Mouse (Mus musculus): Measurements from ENCODE around the gene Gapdh. TPM values are rescaled to one million over a fixed set of nuclear protein-coding genes. Genes with fewer than 3 reads are reported as not detected.

Gapdh gene
- polyA plus RNA-seq, 1 experiment from 2014 or later = 1,787 TPM

DNA sequence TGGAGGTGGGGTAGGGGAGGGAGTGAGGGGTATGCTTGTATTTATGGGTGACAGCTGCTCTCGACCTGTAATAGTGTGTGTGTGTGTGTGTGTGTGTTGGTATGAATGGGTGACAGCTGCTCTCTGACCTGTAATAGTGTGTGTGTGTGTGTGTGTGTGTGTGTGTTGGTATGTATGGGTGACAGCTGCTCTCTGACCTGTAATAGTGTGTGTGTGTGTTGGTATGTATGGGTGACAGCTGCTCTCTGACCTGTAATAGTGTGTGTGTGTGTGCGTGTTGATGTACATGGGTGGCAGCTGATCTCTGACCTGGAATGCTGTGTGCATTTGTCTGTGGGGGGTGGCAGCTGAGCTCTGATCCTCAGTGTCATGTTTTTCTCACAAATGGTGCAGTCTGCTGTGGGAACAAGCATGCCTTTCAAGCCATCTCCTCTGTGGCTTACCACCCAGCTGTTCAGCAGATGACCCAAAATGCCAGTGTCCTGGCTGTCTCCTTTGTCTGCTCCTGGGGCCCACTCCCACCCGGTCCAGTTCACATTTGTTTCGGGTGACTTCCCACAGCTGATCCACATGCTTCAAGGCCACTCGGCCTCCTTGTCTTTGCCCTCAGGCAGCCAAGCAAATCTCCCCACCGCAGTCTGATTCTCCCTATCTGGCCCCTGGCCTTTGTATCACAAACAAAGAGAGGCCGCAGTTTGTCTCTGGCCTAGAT is 9.2 kb downstream of the Gapdh start:
- Histone ChIP-seq H3K4me2 (ENCODE audit: low read depth, low read length) (no peak overlapping the region), H3K4me3 (replicated peaks; ENCODE audit: low read length) (no peak overlapping the region), H3K27me3 (ENCODE audit: control insufficient read depth, insufficient read depth, low read length) (no peaks in the 10 kb centered on the region), H3K36me3 (ENCODE audit: control insufficient read depth, insufficient read depth, low read length) (0 out of 2 replicates have a peak, but pooled peaks cover 5% of the 10 kb centered on the region), H3K9me3 (replicated peaks; ENCODE audit: control insufficient read depth, low read length) (no peaks in the 10 kb centered on the region), H3K27ac (ENCODE audit: low read length) (no peak overlapping the region), H3K4me1 (ENCODE audit: control insufficient read depth, insufficient read depth, low read length) (0 out of 2 replicates have a peak, but pooled peaks cover 9% of the 10 kb centered on the region), H3K9ac (ENCODE audit: low read length) (no peak overlapping the region)
- 71% methylated on average over 7 of the region's 7 CpGs for WGBS
- ATAC-seq (ENCODE audit: insufficient read depth, low FRiP score) = no peak

DNA sequence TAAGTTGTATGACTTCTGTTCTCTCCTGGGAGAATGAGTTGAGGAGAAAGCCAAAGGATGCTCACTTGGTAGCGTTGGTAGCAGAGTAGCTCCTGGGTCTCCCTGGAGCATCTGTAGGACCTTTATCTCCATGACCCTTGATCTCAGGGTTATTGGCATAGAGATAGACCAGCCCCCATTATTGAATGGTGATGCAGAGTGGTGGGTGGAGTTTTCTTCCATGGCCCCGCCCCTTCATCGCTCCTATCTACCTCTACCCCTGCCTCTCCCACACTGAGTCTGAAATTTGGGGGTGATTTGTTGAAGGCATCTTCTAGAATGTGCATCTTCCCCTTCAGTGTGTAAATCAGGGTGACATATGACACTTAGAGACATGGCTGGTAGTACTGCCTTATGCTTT is 9.8 kb downstream of the Gapdh start:
- H3K4me3 ChIP-seq (replicated peaks; ENCODE audit: low read length) = no peak overlapping the region
- H3K9ac ChIP-seq (ENCODE audit: low read length) = no peak overlapping the region
- H3K4me1 ChIP-seq (ENCODE audit: control insufficient read depth, insufficient read depth, low read length) = 0 out of 2 replicates have a peak, but pooled peaks cover 6% of the 10 kb centered on the region
- ATAC-seq (ENCODE audit: insufficient read depth, low FRiP score) = no peak
- no peaks in the 10 kb centered on the region for H3K27me3 ChIP-seq (ENCODE audit: control insufficient read depth, insufficient read depth, low read length)
- 87% methylated on average over 3 of the region's 3 CpGs for WGBS
- H3K9me3 ChIP-seq (replicated peaks; ENCODE audit: control insufficient read depth, low read length) = no peaks in the 10 kb centered on the region
- H3K4me2 ChIP-seq (ENCODE audit: low read depth, low read length) = no peak overlapping the region
- no peak overlapping the region for H3K27ac ChIP-seq (ENCODE audit: low read length)
- 0 out of 2 replicates have a peak, but pooled peaks cover 5% of the 10 kb centered on the region for H3K36me3 ChIP-seq (ENCODE audit: control insufficient read depth, insufficient read depth, low read length)

DNA sequence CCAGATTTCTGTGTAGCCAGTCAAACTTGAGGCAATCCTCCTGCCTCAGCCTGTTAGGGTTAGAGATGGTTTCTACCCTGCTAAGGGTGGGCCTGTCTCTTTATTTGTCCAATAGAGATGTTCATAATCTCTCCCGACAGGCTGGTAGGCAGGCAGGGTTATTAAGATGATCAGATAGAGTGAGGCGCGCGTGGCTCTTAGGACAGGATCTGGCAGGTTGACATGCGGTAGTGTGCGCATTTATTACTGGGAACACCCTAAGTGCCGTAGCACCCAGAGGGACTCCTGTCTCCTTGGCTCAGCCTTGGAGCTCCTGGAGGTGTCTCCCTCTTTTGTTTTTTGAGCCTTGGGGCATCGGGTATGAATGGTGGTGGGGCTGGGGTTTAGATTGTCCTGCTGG is 11.0 kb downstream of the Gapdh start:
- ATAC-seq (ENCODE audit: insufficient read depth, low FRiP score) = no peak
- Histone ChIP-seq H3K9ac (ENCODE audit: low read length) (no peak overlapping the region), H3K4me1 (ENCODE audit: control insufficient read depth, insufficient read depth, low read length) (no peaks in the 10 kb centered on the region), H3K27me3 (ENCODE audit: control insufficient read depth, insufficient read depth, low read length) (no peaks in the 10 kb centered on the region), H3K27ac (ENCODE audit: low read length) (no peak overlapping the region), H3K4me2 (ENCODE audit: low read depth, low read length) (no peak overlapping the region), H3K4me3 (replicated peaks; ENCODE audit: low read length) (no peak overlapping the region), H3K36me3 (ENCODE audit: control insufficient read depth, insufficient read depth, low read length) (0 out of 2 replicates have a peak, but pooled peaks cover 8% of the 10 kb centered on the region), H3K9me3 (replicated peaks; ENCODE audit: control insufficient read depth, low read length) (no peaks in the 10 kb centered on the region)
- 79% methylated on average over 8 of the region's 8 CpGs for WGBS

DNA sequence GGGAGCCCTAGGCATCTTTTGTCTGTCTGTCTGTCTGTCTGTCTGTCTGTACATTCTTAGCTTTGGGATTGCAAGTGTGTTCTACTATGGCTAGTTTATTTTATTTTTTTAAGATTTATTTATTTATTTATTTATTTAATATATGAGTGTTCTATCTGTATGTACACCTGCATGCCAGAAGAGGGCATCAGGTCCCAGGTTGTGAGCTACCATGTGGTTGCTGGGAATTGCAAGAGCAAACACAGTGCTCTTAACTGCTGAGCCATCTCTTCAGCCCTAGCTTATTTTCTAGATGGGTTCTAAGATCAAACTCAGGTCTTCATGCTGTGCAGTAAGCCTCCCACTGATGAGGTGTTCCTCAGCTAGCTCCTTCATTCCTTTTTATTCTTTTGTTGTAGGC is 11.7 kb downstream of the Gapdh start:
- H3K9ac ChIP-seq (ENCODE audit: low read length) = no peak overlapping the region
- H3K36me3 ChIP-seq (ENCODE audit: control insufficient read depth, insufficient read depth, low read length) = 0 out of 2 replicates have a peak, but pooled peaks cover 8% of the 10 kb centered on the region
- H3K27me3 ChIP-seq (ENCODE audit: control insufficient read depth, insufficient read depth, low read length) = no peaks in the 10 kb centered on the region
- H3K27ac ChIP-seq (ENCODE audit: low read length) = no peak overlapping the region
- 0 out of 2 replicates have a peak, but pooled peaks cover 2% of the 10 kb centered on the region for H3K4me1 ChIP-seq (ENCODE audit: control insufficient read depth, insufficient read depth, low read length)
- H3K9me3 ChIP-seq (replicated peaks; ENCODE audit: control insufficient read depth, low read length) = no peaks in the 10 kb centered on the region
- H3K4me2 ChIP-seq (ENCODE audit: low read depth, low read length) = no peak overlapping the region
- ATAC-seq (ENCODE audit: insufficient read depth, low FRiP score) = no peak
- H3K4me3 ChIP-seq (replicated peaks; ENCODE audit: low read length) = no peak overlapping the region

DNA sequence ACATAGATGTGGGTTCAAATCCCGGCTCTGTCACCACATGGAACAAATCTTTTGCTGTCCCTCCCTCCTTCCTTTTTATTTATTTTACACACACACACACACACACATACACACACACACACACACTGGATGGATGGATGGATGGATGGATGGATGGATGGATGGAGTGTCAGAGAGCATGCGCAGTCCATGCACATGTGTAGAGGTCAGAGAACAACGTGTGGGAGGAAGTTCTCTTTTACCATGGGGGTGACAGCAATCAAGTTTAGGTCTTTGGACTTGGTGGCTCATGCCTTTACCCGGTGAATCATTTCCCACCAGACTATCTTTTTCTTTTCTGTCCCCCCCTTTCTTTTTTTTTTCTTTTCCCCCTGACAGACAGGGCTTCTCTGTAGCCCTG is 12.6 kb downstream of the Gapdh start:
- ATAC-seq (ENCODE audit: insufficient read depth, low FRiP score) = no peak
- Histone ChIP-seq H3K9me3 (replicated peaks; ENCODE audit: control insufficient read depth, low read length) (no peaks in the 10 kb centered on the region), H3K4me1 (ENCODE audit: control insufficient read depth, insufficient read depth, low read length) (0 out of 2 replicates have a peak, but pooled peaks cover 2% of the 10 kb centered on the region), H3K36me3 (ENCODE audit: control insufficient read depth, insufficient read depth, low read length) (0 out of 2 replicates have a peak, but pooled peaks cover 7% of the 10 kb centered on the region), H3K27ac (ENCODE audit: low read length) (no peak overlapping the region), H3K27me3 (ENCODE audit: control insufficient read depth, insufficient read depth, low read length) (no peaks in the 10 kb centered on the region), H3K4me3 (replicated peaks; ENCODE audit: low read length) (no peak overlapping the region), H3K9ac (ENCODE audit: low read length) (no peak overlapping the region), H3K4me2 (ENCODE audit: low read depth, low read length) (no peak overlapping the region)
- WGBS = 90% methylated on average over 4 of the region's 4 CpGs

DNA sequence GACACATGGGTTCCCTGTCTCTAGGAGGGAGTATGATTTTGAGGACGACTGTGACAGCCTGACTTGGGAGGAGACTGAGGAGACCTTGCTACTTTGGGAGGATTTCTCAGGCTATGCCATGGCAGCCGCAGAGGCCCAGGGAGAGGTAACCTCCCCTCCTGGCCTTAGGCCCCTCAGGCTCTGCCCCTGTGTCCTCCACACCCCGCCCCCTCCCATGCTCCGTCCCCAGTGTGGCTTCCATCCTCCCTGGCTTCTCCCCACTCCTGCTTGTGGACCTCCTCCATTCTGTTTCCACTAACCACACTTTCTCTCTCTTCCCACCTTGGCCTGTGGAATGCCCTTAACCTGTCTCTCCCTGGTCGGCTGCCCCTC is 13.3 kb downstream of the Gapdh start:
- 0 out of 2 replicates have a peak, but pooled peaks cover 2% of the 10 kb centered on the region for H3K4me1 ChIP-seq (ENCODE audit: control insufficient read depth, insufficient read depth, low read length)
- ATAC-seq (ENCODE audit: insufficient read depth, low FRiP score) = no peak
- no peak overlapping the region for H3K4me3 ChIP-seq (replicated peaks; ENCODE audit: low read length)
- H3K9ac ChIP-seq (ENCODE audit: low read length) = no peak overlapping the region
- no peak overlapping the region for H3K27ac ChIP-seq (ENCODE audit: low read length)
- 75% methylated on average over 5 of the region's 5 CpGs for WGBS
- H3K27me3 ChIP-seq (ENCODE audit: control insufficient read depth, insufficient read depth, low read length) = no peaks in the 10 kb centered on the region
- no peak overlapping the region for H3K4me2 ChIP-seq (ENCODE audit: low read depth, low read length)
- H3K9me3 ChIP-seq (replicated peaks; ENCODE audit: control insufficient read depth, low read length) = no peaks in the 10 kb centered on the region
- H3K36me3 ChIP-seq (ENCODE audit: control insufficient read depth, insufficient read depth, low read length) = 0 out of 2 replicates have a peak, but pooled peaks cover 3% of the 10 kb centered on the region

DNA sequence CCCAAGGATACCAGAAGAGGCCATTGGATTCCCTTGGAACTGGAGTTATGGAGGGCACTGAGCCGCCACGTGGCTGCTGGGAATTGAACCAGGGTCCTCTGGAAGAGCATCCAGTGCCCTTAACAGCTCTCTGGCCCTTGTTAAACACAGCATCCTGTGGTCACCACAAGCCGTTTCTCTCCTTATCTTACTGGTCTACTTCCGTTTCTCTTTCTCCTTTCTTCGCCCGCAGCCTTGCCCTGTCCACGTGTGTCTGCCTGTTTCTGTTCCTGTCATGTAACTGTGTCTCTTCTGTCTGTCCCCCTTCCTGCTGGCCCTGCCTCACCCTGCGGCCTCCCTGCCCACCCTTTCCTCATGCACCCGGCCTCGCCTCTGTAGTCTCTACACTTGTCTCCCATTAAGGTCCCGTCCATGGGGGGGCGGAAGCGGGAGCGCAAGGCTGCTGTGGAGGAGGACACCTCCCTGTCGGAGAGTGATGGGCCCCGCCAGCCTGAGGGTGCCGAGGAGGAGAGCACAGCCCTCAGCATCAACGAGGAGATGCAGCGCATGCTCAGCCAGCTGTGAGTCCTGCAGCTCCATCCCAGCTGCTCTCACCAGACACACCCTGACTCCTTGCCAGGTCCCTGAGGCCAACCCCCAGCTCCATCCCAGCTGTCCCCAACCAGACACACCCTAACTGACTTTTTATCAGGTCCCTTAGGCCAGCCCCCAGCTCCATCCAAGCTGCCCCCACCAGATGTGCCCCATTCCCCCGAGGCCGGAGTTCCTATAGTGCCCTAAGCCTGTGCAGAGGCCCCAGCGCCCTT is 13.9 kb downstream of the Gapdh start:
- ATAC-seq (ENCODE audit: insufficient read depth, low FRiP score) = peak; percentile 30; the same call in 1 of the 2 replicates
- 75% methylated on average over 22 of the region's 22 CpGs for WGBS
- H3K4me2 ChIP-seq (ENCODE audit: low read depth, low read length) = no peak overlapping the region
- H3K9ac ChIP-seq (ENCODE audit: low read length) = no peak overlapping the region
- H3K27me3 ChIP-seq (ENCODE audit: control insufficient read depth, insufficient read depth, low read length) = no peaks in the 10 kb centered on the region
- H3K9me3 ChIP-seq (replicated peaks; ENCODE audit: control insufficient read depth, low read length) = no peaks in the 10 kb centered on the region
- H3K36me3 ChIP-seq (ENCODE audit: control insufficient read depth, insufficient read depth, low read length) = 0 out of 2 replicates have a peak, but pooled peaks cover 3% of the 10 kb centered on the region
- peaks cover 4% of the 10 kb centered on the region for H3K4me1 ChIP-seq (ENCODE audit: control insufficient read depth, insufficient read depth, low read length)
- no peak overlapping the region for H3K4me3 ChIP-seq (replicated peaks; ENCODE audit: low read length)
- no peak overlapping the region for H3K27ac ChIP-seq (ENCODE audit: low read length)

DNA sequence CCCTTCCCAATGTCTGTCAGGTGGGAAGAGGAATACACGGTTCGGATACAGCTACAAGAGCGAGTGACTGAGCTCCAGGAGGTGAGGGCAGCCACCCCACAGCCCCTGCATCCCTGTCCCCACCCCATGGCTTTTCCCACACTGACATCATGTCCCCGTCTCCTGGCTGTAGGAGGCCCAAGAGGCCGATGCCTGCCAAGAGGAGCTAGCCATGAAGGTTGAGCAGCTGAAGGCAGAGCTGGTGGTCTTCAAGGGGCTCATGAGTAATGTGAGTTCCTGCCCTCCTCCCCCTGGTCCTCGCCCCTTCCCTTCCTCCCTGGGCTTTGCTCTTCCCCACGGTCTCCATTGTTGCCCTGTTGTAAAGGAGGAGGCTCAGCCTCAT is 16.7 kb downstream of the Gapdh start:
- Histone ChIP-seq H3K4me3 (replicated peaks; ENCODE audit: low read length) (no peak overlapping the region), H3K4me2 (ENCODE audit: low read depth, low read length) (no peak overlapping the region), H3K27ac (ENCODE audit: low read length) (no peak overlapping the region; the same call in 1 of the 2 replicates), H3K36me3 (ENCODE audit: control insufficient read depth, insufficient read depth, low read length) (0 out of 2 replicates have a peak, but pooled peaks cover 3% of the 10 kb centered on the region), H3K9me3 (replicated peaks; ENCODE audit: control insufficient read depth, low read length) (no peaks in the 10 kb centered on the region), H3K9ac (ENCODE audit: low read length) (no peak overlapping the region), H3K27me3 (ENCODE audit: control insufficient read depth, insufficient read depth, low read length) (no peaks in the 10 kb centered on the region), H3K4me1 (ENCODE audit: control insufficient read depth, insufficient read depth, low read length) (peaks cover 18% of the 10 kb centered on the region)
- no peak for ATAC-seq (ENCODE audit: insufficient read depth, low FRiP score)
- 78% methylated on average over 7 of the region's 7 CpGs for WGBS

Measured in stomach, embryonic 16.5 days (tissue).